Mouse (Mus musculus) liver, embryonic 11.5 days (tissue): ENCODE results near the gene Cabp2. TPM values are rescaled to one million over a fixed set of nuclear protein-coding genes. Genes with fewer than 3 reads are reported as not detected.

Experiments
- ATAC-seq: fragments of 200-750 bp; cut with Nextera tagmentation; replicated peaks from 2 replicates; pipeline ENCODE4 v1.8.0; 2017; ENCODE audit warnings: moderate number of reproducible peaks, mild to moderate bottlenecking, moderate TSS enrichment, moderate library complexity; ENCODE audit not compliant: low FRiP score
- DNase-seq: peaks from one replicate; pipeline ENCODE4 v3.0.0-alpha.2; 2017; ENCODE audit warnings: low spot score
- H3K27ac ChIP-seq: fragments of 300-500 bp; sonication (generic); 2 replicates; pipeline ENCODE4 v1.5.1; 2014; ENCODE audit warnings: mild to moderate bottlenecking, low read depth, low read length, control low read depth
- H3K27me3 ChIP-seq: fragments of 300-500 bp; sonication (generic); replicated peaks from 2 replicates; pipeline ENCODE4 v1.6.1; 2014; ENCODE audit warnings: low read length, mixed read lengths; ENCODE audit not compliant: control insufficient read depth, insufficient read depth
- H3K36me3 ChIP-seq: fragments of 300-500 bp; sonication (generic); 2 replicates; pipeline ENCODE4 v1.6.1; 2014; ENCODE audit warnings: mild to moderate bottlenecking, low read length, moderate library complexity, mixed read lengths; ENCODE audit not compliant: control insufficient read depth, insufficient read depth
- H3K4me1 ChIP-seq: fragments of 300-500 bp; sonication (generic); replicated peaks from 2 replicates; pipeline ENCODE4 v1.6.1; 2014; ENCODE audit warnings: low read length, mixed read lengths; ENCODE audit not compliant: control insufficient read depth, insufficient read depth
- H3K4me2 ChIP-seq: fragments of 300-500 bp; sonication (generic); 2 replicates; pipeline ENCODE4 v1.6.1; 2014; ENCODE audit warnings: mild to moderate bottlenecking, control low read depth, moderate library complexity
- H3K4me3 ChIP-seq: fragments of 300-500 bp; sonication (generic); 2 replicates; pipeline ENCODE4 v1.5.1; 2014; ENCODE audit warnings: low read depth, low read length, control low read depth
- H3K9ac ChIP-seq: fragments of 300-500 bp; sonication (generic); 2 replicates; pipeline ENCODE4 v1.6.1; 2014; ENCODE audit warnings: low read depth, low read length, control low read depth
- H3K9me3 ChIP-seq: fragments of 300-500 bp; sonication (generic); 2 replicates; pipeline ENCODE4 v1.6.1; 2016; ENCODE audit warnings: low read length, inconsistent platforms, mixed read lengths; ENCODE audit not compliant: control insufficient read depth
- WGBS: fragments of 180-500 bp; shearing (Covaris S2); extraction: QIAGEN DNeasy Blood & Tissue Kit; methylation state at CpG from one replicate; pipeline ENCODE4 v1.1.7; 2014; 5-methylcytosine and 5-hydroxymethylcytosine counted together
- polyA plus RNA-seq: library from polyadenylated mRNA; unstranded; fragments of >200 nt; fragmentation: Nextera tagmentation; extraction: Ambion mirVana; gene quantifications from 2 replicates; pipeline ENCODE4 v1.2.1, GENCODE M21; 2014

Cabp2 gene
- polyA plus RNA-seq, 1 experiment from 2014 or later: 0.52 TPM

DNA sequence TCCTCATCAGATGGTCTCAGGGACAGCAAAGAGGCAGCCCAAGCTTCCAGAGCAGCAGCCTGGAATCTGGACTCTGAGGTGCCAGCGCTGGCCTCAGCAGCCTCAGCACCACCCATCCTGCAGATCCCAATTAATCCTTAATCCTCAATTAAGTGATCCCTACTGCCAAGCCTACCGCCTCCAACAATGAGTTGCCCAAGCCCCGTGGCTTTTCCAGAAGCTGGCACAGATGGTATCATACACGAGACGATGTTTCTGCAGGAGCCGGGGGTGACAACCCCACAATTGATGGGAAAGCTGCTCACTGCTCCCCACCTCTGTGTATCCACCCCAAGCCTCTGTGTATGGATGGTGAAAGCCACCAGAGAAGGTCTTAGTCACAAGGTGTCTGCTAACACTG, 7.8 kb downstream of the Cabp2 start:
- 73% methylated on average over 6 of the region's 6 CpGs for WGBS
- no peak overlapping the region for H3K4me2 ChIP-seq
- ATAC-seq (no peak), DNase-seq (no peak)
- no peak overlapping the region for H3K9ac ChIP-seq
- no peaks in the 10 kb centered on the region for H3K36me3 ChIP-seq
- no peak overlapping the region for H3K4me3 ChIP-seq
- peaks cover 3% of the 10 kb centered on the region; the same call in 1 of the 2 replicates for H3K4me1 ChIP-seq
- no peaks in the 10 kb centered on the region for H3K27me3 ChIP-seq
- no peaks in the 10 kb centered on the region for H3K9me3 ChIP-seq
- no peak overlapping the region for H3K27ac ChIP-seq

DNA sequence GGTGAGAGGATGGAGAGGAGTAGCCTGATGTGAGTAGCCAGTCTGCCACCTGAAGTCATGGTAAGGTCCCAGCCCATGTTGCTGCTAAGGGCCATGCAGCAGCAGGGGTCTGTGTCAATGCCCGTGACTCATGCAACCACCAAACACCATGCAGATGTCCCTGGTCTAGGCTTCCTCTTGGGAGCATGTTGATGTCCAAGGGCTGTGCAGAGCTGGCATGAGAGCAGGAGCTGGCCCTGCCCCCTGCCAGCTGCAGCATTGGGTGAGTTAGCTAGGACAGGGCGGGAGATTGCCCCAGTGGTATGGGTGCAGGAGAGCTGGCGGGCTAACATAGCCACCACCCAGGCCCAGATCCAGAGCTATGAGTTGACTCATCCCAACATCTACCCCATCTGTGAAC, 9.1 kb downstream of the Cabp2 start:
- no peaks in the 10 kb centered on the region for H3K9me3 ChIP-seq
- WGBS: 78% methylated on average over 3 of the region's 3 CpGs
- no peaks in the 10 kb centered on the region for H3K4me1 ChIP-seq
- H3K4me3 ChIP-seq: no peak overlapping the region
- H3K9ac ChIP-seq: no peak overlapping the region
- H3K36me3 ChIP-seq: no peaks in the 10 kb centered on the region
- H3K4me2 ChIP-seq: no peak overlapping the region
- H3K27me3 ChIP-seq: no peaks in the 10 kb centered on the region
- ATAC-seq: no peak
- no peak for DNase-seq
- no peak overlapping the region for H3K27ac ChIP-seq

DNA sequence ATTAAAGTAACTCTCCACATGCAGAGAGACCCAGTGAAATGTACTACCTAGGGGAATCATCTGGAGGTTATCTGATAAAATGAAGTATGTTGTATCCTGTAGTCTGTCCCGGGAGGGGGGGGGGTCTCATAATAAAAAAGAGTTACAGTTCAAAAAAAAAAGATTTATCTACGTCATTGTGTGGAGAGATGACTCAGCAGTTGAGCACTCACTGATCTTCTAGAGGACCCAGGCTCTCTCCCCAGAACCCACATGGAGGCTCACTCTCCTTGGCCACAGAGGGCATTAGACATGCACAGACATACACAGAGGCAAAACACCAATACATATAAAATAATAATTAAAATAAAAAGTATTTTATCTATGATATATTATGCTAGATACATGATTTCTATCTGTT, 10.0 kb downstream of the Cabp2 start:
- H3K27me3 ChIP-seq: no peaks in the 10 kb centered on the region
- no peak overlapping the region for H3K27ac ChIP-seq
- DNase-seq (no peak), ATAC-seq (no peak)
- no peaks in the 10 kb centered on the region; the same call in 1 of the 2 replicates for H3K4me1 ChIP-seq
- H3K36me3 ChIP-seq: no peaks in the 10 kb centered on the region
- H3K4me2 ChIP-seq: no peak overlapping the region
- no peak overlapping the region for H3K9ac ChIP-seq
- no peak overlapping the region for H3K4me3 ChIP-seq
- WGBS: 40% methylated on average over 2 of the region's 2 CpGs
- H3K9me3 ChIP-seq: no peaks in the 10 kb centered on the region

DNA sequence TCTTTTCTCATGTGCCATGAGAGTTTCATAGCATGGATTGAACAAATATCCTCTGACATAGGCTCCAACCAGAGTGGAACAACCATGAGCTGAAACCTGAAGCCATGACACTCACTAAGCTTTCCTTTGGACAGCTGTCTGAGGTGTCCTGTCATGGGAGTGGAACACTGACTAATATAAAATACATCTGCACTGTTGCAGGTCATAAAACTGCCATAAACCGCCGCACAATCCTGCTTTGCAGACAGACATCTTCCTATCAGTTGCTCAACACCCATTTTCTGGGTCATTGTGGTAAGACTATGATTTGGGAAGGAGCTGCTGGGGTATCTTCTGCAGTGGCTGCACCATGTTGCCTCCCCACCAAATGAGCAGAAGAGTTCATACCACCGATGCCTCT, 11.4 kb downstream of the Cabp2 start:
- no peak overlapping the region for H3K4me3 ChIP-seq
- no peaks in the 10 kb centered on the region for H3K27me3 ChIP-seq
- H3K9me3 ChIP-seq: no peaks in the 10 kb centered on the region
- no peak for DNase-seq
- no peak overlapping the region for H3K9ac ChIP-seq
- 67% methylated on average over 3 of the region's 3 CpGs for WGBS
- H3K27ac ChIP-seq: no peak overlapping the region
- ATAC-seq: no peak
- H3K36me3 ChIP-seq: no peaks in the 10 kb centered on the region
- no peak overlapping the region for H3K4me2 ChIP-seq
- peaks cover 2% of the 10 kb centered on the region for H3K4me1 ChIP-seq

DNA sequence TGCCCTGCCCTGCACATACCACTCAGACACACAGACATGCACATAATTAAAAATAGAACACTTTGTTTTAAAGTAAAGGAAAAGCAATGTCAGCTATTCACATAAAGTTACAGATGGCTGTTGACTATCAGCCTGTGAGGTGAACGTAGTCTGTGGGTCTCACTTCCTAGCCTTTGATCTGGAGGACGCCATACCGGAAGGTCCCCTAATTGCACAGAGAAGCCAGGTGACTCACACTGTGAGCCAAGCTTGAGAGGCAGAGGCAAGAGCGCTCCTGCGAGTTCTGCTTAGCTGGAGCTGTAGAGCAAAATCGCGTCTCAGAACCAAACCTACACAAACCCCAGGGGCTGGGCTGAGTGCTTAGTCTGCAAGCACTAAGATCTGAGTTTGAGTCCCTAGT, 12.4 kb downstream of the Cabp2 start:
- H3K4me1 ChIP-seq: peaks cover 12% of the 10 kb centered on the region
- DNase-seq (no peak), ATAC-seq (no peak)
- H3K27ac ChIP-seq: no peak overlapping the region
- H3K36me3 ChIP-seq: no peaks in the 10 kb centered on the region
- no peaks in the 10 kb centered on the region for H3K27me3 ChIP-seq
- H3K9me3 ChIP-seq: no peaks in the 10 kb centered on the region
- WGBS: 78% methylated on average over 7 of the region's 7 CpGs
- no peak overlapping the region for H3K9ac ChIP-seq
- no peak overlapping the region for H3K4me3 ChIP-seq
- H3K4me2 ChIP-seq: no peak overlapping the region

DNA sequence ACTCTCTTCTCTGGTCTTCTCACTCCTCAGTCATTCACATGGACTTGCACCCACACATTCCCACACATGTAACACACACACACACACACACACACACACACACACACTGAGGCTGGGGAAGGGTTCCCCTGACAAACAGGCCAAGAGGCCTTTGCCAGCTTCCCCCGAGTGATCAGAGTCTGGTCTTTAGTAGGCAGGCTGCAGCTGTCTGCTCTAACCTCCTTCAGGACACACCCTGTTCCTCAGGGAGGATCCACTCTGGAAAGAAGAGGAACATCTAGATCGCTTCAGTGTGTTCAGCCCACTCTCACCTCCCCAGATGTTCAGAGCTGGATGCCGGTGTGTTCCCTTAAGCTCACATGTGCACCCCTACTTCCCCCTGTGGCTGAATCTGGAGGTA, 13.0 kb downstream of the Cabp2 start:
- ATAC-seq (no peak), DNase-seq (no peak)
- H3K27me3 ChIP-seq: no peaks in the 10 kb centered on the region
- H3K9me3 ChIP-seq: no peaks in the 10 kb centered on the region
- H3K4me3 ChIP-seq: no peak overlapping the region
- H3K4me2 ChIP-seq: no peak overlapping the region
- H3K36me3 ChIP-seq: no peaks in the 10 kb centered on the region
- H3K9ac ChIP-seq: no peak overlapping the region
- H3K4me1 ChIP-seq: peaks cover 18% of the 10 kb centered on the region
- WGBS: 73% methylated on average over 3 of the region's 3 CpGs
- H3K27ac ChIP-seq: no peak overlapping the region

DNA sequence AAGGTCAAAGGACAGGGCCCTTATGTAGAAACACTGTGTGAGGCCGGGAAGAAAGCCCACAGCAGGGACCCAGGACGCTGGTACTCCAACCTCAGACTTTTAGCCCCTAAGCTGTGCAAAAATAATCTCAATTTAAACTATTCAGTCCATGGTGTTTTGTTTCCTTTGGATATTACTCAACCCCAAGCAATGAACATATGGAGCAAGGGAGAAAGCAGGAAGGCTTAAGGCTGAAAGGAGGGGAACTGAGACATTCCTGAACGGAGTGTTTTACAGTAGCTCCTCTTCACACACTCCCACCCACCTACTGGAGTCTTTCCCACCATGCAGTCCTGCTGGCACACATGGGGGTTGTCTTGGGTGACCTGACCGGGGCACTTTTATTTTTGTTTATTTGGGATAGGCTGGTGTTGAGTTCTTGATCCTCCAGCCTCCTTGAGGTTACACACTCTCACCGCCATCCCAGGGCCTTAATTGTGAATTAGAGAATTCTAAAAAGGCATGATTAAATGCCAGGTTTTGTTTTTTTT, 13.5 kb downstream of the Cabp2 start:
- Histone ChIP-seq H3K36me3 (no peaks in the 10 kb centered on the region), H3K27me3 (no peaks in the 10 kb centered on the region), H3K4me2 (no peak overlapping the region), H3K9ac (no peak overlapping the region), H3K4me3 (no peak overlapping the region), H3K4me1 (peaks cover 22% of the 10 kb centered on the region), H3K27ac (no peak overlapping the region), H3K9me3 (no peaks in the 10 kb centered on the region)
- ATAC-seq (no peak), DNase-seq (no peak)
- 73% methylated on average over 5 of the region's 5 CpGs for WGBS

DNA sequence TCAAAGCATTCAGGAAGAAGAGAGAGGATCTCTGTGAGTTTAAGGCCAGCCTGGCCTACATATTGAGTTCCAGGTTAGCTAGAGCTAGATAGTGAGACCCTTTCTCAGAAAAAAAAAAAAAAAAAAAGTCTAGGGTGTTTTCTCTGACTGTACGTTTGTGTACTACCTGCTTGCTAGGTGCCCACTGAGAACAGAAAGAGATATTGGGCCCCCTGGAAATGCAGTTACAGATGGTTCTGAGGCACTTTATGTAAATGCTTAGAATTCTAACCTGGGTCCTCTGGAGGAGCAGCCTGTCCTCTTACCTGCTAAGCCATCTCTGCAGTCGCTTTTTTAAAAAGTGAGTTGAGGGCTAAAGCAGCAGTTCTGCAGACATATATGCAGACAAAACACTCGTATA, 14.4 kb downstream of the Cabp2 start:
- peaks cover 28% of the 10 kb centered on the region for H3K4me1 ChIP-seq
- peak overlapping the region; percentile 93 for H3K4me2 ChIP-seq
- no peak overlapping the region for H3K9ac ChIP-seq
- 69% methylated on average over 3 of the region's 3 CpGs for WGBS
- no peak overlapping the region for H3K27ac ChIP-seq
- H3K4me3 ChIP-seq: no peak overlapping the region
- H3K27me3 ChIP-seq: peaks cover 8% of the 10 kb centered on the region
- DNase-seq (no peak), ATAC-seq (no peak)
- no peaks in the 10 kb centered on the region for H3K36me3 ChIP-seq
- H3K9me3 ChIP-seq: no peaks in the 10 kb centered on the region

DNA sequence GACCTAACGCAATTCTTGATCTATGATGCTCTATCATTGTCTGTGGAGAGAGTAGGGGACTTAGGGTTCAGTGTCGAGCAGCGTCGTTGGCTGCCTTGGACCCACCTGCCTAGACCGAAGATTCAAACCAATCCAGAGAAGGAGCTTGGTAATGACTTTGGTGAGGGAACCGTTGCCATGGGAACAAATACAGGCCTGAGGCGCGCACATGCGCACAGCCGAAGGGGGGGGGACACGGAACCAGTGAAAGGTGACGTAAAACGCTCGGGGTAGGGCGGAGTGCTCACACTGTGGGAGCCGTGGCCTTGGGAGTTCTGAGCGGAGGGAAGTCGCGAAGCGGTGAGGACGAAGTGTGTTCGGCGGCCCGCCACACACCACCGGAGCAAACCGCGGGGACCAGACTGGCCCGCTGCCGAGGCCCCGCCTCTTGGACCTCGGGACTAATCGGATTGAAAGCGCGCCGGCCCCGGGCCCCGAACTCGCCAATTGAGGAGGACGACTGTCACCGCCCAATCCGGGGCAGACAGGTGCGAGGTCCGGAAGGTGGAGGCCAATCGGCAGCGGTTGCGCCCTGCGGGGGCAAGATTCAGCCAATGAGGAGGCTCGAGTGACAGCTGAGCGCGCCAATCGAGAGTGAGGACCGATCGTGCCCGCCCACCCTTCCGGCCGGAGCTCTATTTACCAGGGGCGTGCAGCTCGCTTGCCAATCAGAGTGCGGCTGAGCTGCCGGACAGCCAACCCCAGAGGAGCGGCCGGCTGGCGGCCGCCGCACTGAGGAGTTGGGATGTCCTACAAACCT, 15.5 kb downstream of the Cabp2 start, which contains the start of gene Cdk2ap2:
Gene Cdk2ap2 (plus strand): TSS at position 541 of the 799 bp plus-strand sequence.
- Histone ChIP-seq H3K4me1 (peaks cover 31% of the 10 kb centered on the region), H3K4me2 (peak within 1 kb of the TSS; percentile 93), H3K36me3 (no peaks in the 10 kb centered on the region), H3K9me3 (no peaks in the 10 kb centered on the region), H3K27me3 (peaks cover 18% of the 10 kb centered on the region), H3K9ac (peak within 1 kb of the TSS; percentile 69), H3K4me3 (peak within 1 kb of the TSS; percentile 58), H3K27ac (peak within 1 kb of the TSS; percentile 84)
- WGBS: under 1% methylated on average over 65 of the region's 65 CpGs
- peak; percentile 92 for ATAC-seq
- peak; percentile 100 for DNase-seq
